Mouse (Mus musculus) megakaryocyte-erythroid progenitor cell, adult 5-6 weeks (primary cell): ENCODE results near the gene Havcr1. TPM values are rescaled to one million over a fixed set of nuclear protein-coding genes. Genes with fewer than 3 reads are reported as not detected.

Source experiments
- ATAC-seq: replicated peaks from 2 replicates; pipeline ENCODE4 v1.8.0; 2016; ENCODE audit warnings: mild to moderate bottlenecking, inconsistent platforms; ENCODE audit not compliant: severe bottlenecking, poor library complexity, low FRiP score, low TSS enrichment
- total RNA-seq, 2 experiments: library from RNA; stranded (forward) in 1 of 2; stranded (reverse) in 1 of 2; fragments of 200-1000, 215-1000 nt in 1 of 2; fragments of >200 nt in 1 of 2; fragmentation: Nextera tagmentation in 1 of 2; gene quantifications; 2 replicates each; pipeline ENCODE4 v1.2.3; 2014 to 2017

Gene Havcr1
- total RNA-seq, 2 experiments from 2014 or later: not detected

DNA sequence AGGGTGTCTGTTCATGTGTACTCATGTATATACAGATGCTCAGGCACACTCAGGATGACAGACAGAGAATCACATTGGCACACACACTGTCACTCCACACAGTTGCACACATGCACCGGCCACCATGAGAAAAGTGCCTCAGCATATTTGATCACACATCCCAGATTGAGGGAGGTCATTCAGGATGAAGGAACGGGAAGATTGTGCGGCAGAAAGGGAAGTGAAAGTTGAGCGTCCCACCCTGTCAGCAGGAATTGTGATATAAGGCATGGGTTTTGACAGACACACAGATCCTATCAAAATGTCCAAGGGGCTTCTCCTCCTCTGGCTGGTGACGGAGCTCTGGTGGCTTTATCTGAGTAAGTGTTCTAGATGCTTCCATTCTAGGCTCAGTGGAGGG, 75.6 kb downstream of the Havcr1 start, which contains the start of gene Timd4:
Gene Timd4, plus strand, starts transcription at position 290 of the 400 bp plus-strand sequence.
- ATAC-seq: no peak

DNA sequence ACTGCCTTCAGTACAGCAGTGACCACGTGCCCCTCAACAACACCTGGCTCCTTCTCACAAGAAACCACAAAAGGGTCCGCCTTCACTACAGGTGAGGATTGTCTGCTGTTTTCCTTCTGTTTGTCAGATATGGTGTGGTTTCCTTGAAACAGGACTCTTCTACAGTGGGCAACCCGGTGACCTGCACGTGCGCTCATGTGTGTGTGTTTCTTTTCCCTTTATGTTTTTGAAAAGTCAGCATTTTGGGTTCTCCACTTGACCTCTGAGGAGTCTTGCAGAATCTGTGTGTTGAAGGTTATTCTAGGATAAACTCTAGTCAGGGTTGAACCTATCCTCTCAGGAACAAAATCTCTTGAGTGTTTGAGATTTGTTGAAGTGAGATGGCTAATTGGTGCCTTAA, 82.8 kb downstream of the Havcr1 start:
- no peak for ATAC-seq

- ATAC-seq: no peak
Measured at GRCm38 (mm10) chr11:46819930-46820329, 85.0 kb downstream of the Havcr1 start.

Other genes starting within 250 kb of the Havcr1 start
- not detected in 2 replicates for gene Gm12169, start 210.9 kb upstream of the Havcr1 start, total RNA-seq (2014; fragmentation: Nextera tagmentation)
- not detected in 2 replicates for gene Gm12169, start 210.9 kb upstream of the Havcr1 start, total RNA-seq (2017)
- not detected in 2 replicates for gene BC053393, start 163.5 kb upstream of the Havcr1 start, total RNA-seq (2014; fragmentation: Nextera tagmentation)
- gene BC053393, start 163.5 kb upstream of the Havcr1 start, total RNA-seq (2017): not detected in 2 replicates
- gene Dppa1, start 105.8 kb upstream of the Havcr1 start, total RNA-seq (2014; fragmentation: Nextera tagmentation): not detected in 2 replicates
- not detected in 2 replicates for gene Dppa1, start 105.8 kb upstream of the Havcr1 start, total RNA-seq (2017)
- not detected in 2 replicates for gene Timd2, start 28.0 kb upstream of the Havcr1 start, total RNA-seq (2014; fragmentation: Nextera tagmentation)
- not detected in 2 replicates for gene Timd2, start 28.0 kb upstream of the Havcr1 start, total RNA-seq (2017)
- gene Timd4, start 75.7 kb downstream of the Havcr1 start, total RNA-seq (2014; fragmentation: Nextera tagmentation): not detected in 2 replicates
- not detected in 2 replicates for gene Timd4, start 75.7 kb downstream of the Havcr1 start, total RNA-seq (2017)